Mouse (Mus musculus) ES-Bruce4 (cell line): ENCODE measurements at regions not wholly inside any gene's neighbourhood (a gene's known extent, or its start where the extent isn't known, plus 50 kb on each side); places are given as distances from the start of the nearest gene placed in this dataset.

ENCODE experiments used
- CTCF ChIP-seq: IDR thresholded peaks from one replicate; pipeline ENCODE4 v1.8.1; 2011; ENCODE audit warnings: low read depth, low read length
- POLR2A ChIP-seq: IDR thresholded peaks from one replicate; pipeline ENCODE4 v1.8.1; 2011; ENCODE audit warnings: low read length; ENCODE audit not compliant: insufficient read depth

GRCm38 (mm10) chr5:75817396-75817795, 160.9 kb downstream of the Kdr start:
- no peak for TF ChIP-seq POLR2A
- TF ChIP-seq CTCF = no peak
